Mouse (Mus musculus): ENCODE data around the gene Btf3l4.

The Btf3l4 gene

GRCm38 (mm10) chr4:108825677-108826076 is 7.7 kb downstream of the Btf3l4 start:
- DNase-seq (ENCODE audit: low spot score) = peak; percentile 62

DNA sequence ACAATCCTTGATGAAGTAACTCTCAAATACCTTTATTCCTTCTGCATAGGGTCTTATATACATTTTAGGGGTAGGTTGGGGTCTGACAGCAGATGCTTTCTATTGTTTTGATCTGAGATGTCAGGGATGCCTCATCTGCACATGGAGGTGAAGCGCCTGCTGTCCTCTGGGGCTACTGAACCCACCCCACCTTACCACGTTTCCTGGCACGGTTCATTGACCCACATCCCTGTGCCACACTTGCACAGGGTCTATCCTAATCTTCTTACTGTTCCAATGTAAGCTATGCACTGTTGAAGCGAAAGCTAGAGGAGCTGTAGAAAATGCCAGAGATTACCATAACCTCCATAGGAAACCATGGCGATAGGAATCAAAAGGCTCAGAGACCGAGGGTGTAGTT is 21.9 kb downstream of the Btf3l4 start:
- no peak for DNase-seq (ENCODE audit: low spot score)

- DNase-seq (ENCODE audit: low spot score) = no peak
Observed at GRCm38 (mm10) chr4:108811142-108811541, 22.3 kb downstream of the Btf3l4 start.

GRCm38 (mm10) chr4:108803535-108803934 is 29.9 kb downstream of the Btf3l4 start:
- no peak for DNase-seq (ENCODE audit: low spot score)

DNA sequence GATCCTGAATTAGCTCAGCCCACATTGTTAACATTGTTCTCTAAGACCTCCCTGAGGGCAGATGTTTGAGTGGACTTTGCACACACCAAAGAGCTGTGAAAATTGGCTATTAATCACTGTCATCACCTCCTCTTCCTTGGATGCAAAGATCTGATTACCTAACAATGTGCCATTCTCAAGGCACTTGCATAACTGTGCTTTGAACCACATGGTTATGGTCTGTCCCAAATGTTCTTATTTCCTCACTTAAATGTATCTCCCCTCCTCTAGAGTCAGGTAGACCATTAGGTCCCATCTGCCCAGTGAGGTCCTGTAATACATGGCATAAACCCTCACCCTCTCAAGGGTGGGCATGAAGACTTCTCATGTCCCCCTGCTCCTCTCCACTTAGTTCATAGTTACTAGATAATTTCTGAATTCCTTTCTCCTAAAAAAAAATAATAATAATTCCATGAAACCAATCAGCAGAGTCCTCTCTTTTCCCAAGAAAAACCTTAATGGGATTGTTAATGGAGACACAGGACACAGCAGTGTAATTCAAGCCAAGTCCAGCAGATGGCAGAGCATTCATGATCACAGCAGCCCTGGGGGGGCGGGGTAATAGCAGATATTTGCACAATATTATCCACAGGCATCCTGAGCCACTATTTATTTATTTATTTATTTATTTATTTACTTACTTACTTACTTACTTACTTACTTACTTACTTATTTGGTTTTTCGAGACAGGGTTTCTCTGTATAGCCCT is 35.2 kb downstream of the Btf3l4 start:
- DNase-seq (ENCODE audit: low spot score) = peak; percentile 70

GRCm38 (mm10) chr4:108796701-108797100 is 36.7 kb downstream of the Btf3l4 start:
- DNase-seq (ENCODE audit: low spot score) = no peak

DNA sequence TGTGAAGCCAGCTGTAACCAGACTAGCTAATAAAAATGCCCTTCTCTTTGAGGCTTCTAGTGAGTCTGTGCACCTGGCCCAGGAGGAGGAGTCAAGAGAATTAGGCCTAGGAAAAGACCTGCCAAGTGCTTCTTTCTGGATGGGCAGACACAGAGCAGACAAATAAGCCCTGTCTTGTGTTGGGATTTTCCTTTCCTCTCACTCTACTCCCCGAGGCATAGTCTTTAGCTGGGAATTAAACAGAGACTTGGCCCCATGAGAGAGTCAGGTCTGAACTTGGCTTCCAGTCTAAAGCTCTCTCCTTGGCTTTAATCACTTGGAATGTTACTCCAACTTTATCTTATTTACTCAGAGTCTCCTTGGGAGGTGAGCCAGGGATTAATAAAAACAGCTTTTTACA is 39.5 kb downstream of the Btf3l4 start:
- no peak for DNase-seq (ENCODE audit: low spot score)

- DNase-seq (ENCODE audit: low spot score) = no peak
Observed at GRCm38 (mm10) chr4:108790507-108790906, 42.9 kb downstream of the Btf3l4 start.

DNA sequence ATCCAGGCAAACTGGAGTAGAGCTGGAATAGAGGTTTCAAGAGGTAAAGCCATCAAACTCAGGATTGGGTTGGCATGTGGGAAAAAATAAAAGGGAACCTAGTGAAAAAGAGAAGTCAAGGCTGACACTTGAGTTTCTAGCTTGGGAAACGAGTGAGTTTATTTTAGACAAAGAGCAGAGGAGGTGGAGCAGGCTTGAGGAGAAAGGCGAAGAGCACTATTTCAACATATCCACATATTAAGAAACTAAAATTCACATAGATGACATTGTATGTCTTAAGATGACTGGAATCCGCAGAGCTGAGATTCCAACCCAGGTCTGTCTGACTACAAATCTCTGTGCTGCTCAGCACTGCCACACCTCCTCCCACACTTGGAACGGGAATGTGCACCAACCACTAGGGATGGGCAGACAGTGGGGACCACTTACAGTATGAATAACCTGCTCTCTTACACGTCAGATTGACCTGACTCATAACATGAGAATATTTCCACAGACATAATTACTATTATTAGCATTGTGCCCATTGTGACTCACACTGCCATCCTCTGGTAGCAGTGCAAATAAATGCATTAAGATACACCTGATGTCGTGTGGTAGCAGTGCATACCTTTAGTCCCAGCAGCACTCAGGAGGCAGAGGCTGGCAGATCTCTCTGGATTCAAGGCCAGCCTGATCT is 44.0 kb downstream of the Btf3l4 start:
- no peak for DNase-seq (ENCODE audit: low spot score)

GRCm38 (mm10) chr4:108782421-108783085 is 50.9 kb downstream of the Btf3l4 start:
- no peak for DNase-seq (ENCODE audit: low spot score)

DNA sequence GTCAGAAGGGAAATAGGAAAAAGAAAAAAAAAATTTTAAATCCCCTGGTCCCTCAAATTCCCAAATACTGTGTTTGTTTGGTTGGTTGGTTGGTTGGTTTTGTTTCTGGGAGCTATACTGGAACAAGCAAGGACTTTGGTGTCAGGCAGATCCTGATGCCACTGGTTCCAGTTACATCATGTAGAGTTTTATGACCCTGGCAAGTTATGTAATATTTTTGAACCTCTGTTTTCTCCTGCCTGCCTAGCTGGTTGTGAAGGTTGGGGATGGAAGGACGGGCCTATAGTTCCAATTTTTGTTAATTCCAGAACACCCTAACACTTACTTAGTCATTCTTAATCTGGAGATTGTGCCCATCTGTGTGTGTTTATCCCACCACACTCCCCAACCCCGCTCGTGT is 51.8 kb downstream of the Btf3l4 start:
- no peak for DNase-seq (ENCODE audit: low spot score)

GRCm38 (mm10) chr4:108780864-108781205 is 52.6 kb downstream of the Btf3l4 start:
- DNase-seq (ENCODE audit: low spot score) = no peak

DNA sequence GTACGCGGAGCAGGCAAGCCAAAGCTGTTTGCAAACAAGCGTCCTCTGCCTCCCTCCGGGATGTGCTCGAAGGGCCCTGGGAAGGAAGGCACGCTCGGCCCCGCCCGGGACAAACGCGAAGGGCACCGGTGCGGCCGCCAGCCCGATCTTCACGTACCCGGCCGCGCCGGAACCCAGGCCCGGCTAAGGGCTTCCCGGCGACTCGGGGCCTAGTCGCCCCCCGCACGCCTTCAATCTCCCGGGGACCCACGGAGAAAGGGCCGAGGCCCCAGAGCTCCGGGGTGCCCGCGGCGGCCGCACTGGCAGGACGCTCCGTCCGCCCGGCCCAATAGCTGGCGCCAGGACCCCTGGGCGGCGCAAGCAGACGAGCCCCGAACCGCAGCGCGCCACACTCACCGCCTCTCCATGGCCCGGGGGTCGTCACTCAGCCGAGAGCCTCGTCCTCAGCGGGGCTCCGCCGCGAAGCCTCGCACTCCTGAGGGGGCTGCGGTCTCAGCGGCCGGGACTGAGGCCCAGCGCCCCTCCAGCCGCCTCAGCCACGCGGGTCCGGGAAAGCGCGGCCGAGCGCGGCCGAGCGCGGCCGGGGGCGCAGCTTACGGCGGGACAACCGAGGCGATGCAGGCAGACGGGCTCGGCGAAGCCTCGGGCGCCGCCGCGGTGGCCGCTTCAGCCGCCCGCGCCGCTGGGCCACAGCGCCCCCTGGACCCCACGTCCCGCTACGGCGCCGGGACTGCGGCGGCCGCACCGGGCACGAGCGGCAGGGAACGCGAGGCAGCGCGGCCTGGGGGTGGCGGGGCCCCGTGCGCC is 53.2 kb downstream of the Btf3l4 start, which contains the start of gene Zfyve9:
Gene Zfyve9 (minus strand): TSS at position 742 of the 807 bp plus-strand sequence.
- peak; percentile 78 for DNase-seq (ENCODE audit: low spot score)

DNA sequence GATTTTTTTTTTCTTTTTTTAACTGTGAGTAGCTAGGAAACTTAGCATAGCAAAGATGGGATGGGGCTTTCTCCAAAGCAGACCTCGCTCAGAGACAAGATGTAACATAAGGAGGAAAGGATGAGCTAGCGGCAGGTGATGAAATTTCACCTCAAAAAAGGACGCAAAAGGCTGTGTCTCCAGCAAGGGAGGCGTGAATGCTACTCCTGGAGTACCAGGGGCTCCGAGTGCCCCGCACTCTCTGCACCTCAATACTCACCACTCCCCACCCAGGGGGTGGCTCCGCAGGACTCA is 53.7 kb downstream of the Btf3l4 start:
- DNase-seq (ENCODE audit: low spot score) = no peak

DNA sequence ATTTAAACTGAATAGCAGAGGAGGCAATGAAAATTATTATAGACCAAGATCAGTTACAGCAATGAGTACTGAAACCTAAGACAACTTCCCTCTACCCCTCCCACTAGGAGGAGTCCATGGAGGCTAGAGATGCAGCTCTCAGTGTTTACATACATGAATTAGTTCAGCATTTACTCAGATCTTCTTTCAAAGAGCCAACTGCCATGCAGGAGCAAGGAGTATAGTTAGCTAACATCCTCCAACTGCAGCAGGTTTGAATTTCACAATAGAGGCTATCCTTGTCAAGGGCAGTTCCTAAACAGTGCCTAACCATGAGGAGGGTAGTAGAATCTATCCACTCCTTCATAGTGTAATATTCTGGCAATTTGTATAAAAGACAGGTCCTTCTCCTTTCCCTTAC is 64.9 kb downstream of the Btf3l4 start:
- no peak for DNase-seq (ENCODE audit: low spot score)
